Mouse (Mus musculus) ovary, postnatal 14 days (tissue): ENCODE measurements around the gene Rfx8.

ENCODE experiments used
- DNase-seq: peaks from one replicate; pipeline ENCODE4 v3.0.0; 2022; ENCODE audit warnings: low spot score

Rfx8 gene

DNA sequence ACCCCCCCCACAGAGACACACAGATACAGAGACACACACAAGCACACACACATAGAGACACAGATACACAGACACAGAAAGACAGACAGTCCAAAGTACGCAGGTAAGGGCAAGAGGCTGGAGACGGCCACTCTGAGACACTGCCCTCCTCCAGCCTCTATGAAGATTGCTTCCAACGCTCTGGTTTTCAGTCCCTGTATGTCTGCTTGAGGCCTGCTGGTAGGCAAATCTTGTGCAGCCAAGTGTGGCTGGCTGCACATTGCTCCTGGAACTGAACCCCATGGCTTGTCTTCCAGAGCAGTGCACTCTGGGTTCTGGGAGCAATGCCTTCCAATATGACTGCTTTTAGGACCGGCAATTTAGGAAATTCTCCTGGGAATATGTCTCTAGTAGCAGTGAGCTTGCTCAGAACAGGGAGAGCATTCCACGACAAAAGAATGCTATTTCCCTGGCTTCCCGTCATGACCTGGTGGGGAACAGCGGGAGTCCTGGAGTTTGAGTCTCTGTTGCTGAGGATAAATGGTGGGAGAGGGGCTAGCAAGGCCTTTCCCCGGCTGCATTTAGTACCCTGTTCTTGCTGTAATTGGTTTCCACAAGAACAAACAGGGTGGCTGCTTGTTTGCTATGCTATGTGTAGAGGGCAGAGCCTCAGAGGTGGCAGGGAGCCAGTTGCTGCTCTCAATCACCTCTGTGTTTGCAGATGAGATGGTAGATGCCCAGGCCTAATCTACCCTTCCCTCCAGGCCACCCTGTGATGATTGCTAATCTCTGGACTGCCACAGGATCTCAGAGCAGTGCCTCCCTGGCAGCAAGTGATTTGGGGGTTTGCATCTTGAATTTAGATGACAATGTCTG, 74.7 kb downstream of the Rfx8 start:
- DNase-seq, result no peak

DNA sequence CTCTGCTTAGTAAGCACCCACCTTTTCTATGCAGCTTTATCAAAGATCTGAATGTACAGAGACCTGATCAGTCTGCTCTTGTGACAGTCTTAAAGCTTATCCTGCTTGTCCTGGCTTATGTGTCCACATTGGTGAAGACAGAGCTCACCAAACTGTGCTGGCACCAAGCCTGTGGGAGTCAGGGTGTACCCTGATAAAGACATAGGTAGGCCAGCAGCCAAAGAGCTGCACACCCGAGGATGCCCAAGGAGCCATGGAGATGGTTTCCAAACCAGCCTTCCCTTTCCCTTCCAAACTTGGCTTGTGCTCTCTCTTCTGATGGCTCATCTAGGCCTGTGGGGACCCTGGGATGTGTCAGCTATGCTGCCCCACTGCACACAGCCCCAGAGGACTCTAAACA, 76.5 kb downstream of the Rfx8 start:
- no peak for DNase-seq

GRCm38 (mm10) chr1:39641667-39642066, 79.1 kb downstream of the Rfx8 start:
- no peak for DNase-seq

DNA sequence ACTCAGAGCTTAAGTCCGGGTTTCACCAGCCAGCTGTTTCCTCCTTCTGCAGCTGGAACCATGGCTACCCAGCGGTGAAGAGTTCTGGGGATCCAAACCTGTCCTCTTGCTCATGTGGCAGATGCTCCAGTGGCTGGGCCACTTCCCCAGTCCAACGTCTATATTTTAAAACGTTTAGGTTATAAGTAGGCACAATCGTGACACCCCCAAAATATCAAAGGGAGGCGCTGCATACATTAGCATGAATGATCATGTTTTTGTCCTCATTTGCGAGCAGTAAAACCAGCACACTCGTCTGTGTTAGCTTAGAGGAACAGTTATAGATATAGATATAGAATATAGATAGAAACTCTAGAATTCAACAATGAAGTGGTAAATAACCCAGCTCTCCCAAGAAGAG, 83.7 kb downstream of the Rfx8 start:
- DNase-seq, result no peak

DNA sequence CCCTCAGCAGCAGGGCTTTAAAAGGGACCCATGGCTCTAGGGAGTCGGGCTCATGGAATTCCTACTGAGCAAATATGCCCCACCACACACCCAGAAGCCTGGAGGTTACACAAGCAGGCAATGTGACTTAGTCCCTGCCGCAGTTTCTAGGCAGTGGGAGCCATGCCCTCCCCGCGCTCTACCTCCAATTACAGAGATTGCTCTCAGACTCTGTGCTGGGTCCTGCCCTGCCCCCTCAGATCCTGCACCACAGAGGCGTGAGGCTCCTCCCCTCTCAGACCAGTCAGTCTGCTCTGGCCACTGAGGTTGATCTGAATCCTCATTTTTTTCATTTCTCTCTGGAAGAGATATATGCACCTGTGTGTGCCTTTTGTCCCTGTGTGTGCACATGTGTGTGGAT, 84.1 kb downstream of the Rfx8 start:
- no peak for DNase-seq

GRCm38 (mm10) chr1:39636196-39636595, 84.6 kb downstream of the Rfx8 start:
- no peak for DNase-seq

DNA sequence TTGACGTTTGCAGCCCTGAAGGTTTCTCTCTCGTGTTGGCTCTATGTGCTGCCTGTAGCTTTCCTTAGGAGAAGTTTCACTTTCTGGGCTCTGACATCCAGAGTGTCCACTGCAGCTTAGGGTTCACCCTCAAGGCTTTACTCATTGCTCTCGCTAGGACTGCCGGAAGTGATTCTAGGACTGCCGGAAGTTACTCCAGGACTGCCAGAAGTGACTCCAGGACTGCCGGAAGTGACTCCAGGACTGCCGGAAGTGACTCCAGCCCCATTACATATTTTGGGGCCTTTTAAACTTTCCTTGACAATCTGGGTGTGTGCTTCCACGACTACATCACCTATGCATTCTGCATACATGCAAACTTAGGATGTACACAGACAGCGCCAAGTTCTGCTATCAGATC, 92.2 kb downstream of the Rfx8 start:
- no peak for DNase-seq

- no peak for DNase-seq
These were observed 95.3 kb downstream of the Rfx8 start for GRCm38 (mm10) chr1:39625491-39625890.

DNA sequence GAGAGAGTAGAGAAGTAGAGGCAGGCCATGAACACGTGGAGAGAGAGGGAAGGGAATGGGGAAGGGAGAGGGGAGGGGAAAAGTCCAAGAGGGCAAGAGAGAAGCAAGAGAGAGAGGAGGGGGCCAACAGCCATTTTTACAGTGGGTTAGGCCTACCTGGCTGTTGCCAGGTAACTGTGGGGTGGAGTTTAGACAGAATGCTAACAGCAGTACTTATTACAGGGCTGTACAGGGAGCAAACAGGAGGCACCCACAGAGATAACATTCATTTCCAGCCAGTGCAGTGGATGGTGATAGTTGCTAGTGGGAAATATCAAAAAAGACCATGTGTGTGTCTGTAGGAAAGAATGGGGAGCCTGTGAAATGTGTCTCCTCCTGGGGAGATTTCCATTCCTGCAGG, 97.1 kb downstream of the Rfx8 start:
- DNase-seq, result no peak

GRCm38 (mm10) chr1:39623106-39623505, 97.7 kb downstream of the Rfx8 start:
- DNase-seq, result no peak

GRCm38 (mm10) chr1:39618524-39618923, 102.3 kb downstream of the Rfx8 start:
- no peak for DNase-seq

DNA sequence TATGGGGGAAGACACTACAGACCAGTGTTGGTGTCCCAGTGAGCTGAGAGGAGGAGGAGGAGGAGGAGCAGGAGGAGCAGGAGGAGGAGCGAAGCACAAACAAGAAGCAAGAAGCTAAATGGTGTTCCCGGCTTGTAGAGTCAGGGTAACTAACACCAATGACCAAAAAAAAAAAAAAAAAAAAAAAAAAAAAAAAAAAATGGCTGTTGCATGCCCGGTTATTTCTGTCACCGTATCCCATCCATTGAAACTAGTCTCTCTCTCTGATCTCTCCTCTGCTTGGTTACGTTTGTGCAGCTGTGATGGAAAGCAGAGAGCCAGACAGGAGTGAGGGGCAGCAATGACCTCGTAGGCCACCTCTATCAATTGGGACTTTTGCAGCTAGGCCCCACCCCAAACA, 105.3 kb downstream of the Rfx8 start:
- no peak for DNase-seq
